Mouse (Mus musculus) mature B cell (primary cell): ENCODE results near the gene Kpna7.
"Not testable (repeated sequence)": the region's sequence is repeated elsewhere in the genome, so short reads cannot be mapped to it uniquely, and the experiment has no call there.

ENCODE experiments used
- in situ Hi-C: fragments of 300-500 bp; cut with MboI; formaldehyde crosslinking; loops from 2 replicates; pipeline ENCODE4 v1.14.3; 2019

Gene Kpna7

DNA sequence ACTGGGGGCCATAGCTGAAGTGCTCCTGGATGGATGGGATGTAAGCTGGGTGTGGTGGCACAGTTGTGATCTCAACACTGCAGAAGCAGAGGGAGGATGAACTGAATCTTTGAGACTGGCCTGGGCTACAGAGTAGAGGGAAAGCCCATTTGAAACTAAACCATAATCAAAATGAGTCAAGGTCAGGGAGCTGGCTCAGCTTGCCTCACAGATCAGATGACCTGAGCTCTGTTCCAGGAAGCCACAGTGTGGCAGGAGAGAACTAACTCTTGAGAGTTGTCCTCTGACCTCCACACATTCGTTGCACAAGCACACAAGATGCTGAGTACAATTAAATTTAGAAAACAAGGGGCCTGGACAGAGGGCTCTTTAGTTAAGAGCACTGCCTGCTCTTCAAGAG, 63.6 kb downstream of the Kpna7 start:
- in situ Hi-C loops: not testable (repeated sequence)

GRCm38 (mm10) chr5:145016761-145017160, 67.1 kb downstream of the Kpna7 start:
- in situ Hi-C loops: not testable (repeated sequence)

GRCm38 (mm10) chr5:145014278-145014677, 69.6 kb downstream of the Kpna7 start:
- in situ Hi-C loops: no loop called here

DNA sequence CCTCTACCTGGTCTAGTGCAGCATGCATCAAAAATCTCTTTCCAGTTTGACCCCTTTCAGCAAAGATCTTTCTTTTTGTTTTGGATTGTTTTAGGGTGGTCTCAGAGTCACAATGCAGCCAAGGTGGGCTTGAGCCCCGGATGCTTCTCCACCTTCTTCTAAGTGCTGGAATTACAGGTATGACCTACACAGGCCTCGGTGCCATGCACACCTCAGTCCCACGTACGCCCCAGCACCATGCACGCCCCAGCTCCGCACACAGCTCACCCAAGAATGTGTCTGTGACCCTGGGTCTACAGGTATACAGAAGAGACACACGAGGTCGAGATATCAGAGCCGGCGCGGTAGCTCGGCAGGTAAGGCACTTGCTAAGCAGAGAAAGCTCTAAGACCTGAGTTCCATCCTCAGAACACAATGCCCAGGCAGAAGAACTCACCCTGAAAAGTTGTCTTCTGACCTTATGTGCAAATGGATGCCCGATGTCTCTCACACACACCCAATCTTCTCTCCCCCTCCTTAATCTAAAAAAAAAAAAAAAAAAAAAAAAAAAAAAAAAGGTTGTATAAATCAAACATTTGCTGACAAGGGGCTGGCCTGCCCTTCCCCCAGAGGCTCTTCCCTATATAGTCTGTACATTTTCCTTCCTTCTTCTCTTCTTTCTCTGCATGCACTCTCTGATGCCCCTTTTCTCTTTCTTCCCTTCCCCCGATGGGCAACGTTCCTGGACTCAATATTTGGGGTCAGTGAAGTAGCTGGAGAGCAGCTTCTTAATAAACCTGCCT, 74.8 kb downstream of the Kpna7 start:
- in situ Hi-C loops: no loop called here

- in situ Hi-C loops: no loop called here
Measured at GRCm38 (mm10) chr5:145005596-145005995, 78.2 kb downstream of the Kpna7 start.

DNA sequence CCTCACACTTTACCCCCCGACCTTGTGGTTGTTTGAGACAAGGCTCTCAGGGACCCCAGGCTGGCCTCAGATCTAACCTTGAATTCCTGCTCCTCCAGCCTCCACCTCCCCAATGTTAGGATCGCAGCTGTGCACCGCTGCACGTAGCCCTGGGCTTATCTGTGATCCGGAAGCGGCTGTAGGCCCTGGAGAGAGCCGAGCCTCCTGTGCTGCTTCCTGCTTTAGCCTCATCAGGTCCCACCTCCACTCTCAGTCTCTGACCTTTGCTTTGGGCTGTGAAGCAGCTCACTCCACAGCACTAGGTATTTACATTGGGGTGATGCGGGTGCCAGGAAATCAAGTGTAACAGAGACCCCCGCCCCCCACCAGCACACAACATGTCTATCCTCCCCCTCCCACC, 79.3 kb downstream of the Kpna7 start:
- in situ Hi-C loops: no loop called here

- in situ Hi-C loops: no loop called here
Measured at GRCm38 (mm10) chr5:145003362-145003761, 80.5 kb downstream of the Kpna7 start.

GRCm38 (mm10) chr5:144998491-144998890, 85.3 kb downstream of the Kpna7 start:
- in situ Hi-C loops: no loop called here

DNA sequence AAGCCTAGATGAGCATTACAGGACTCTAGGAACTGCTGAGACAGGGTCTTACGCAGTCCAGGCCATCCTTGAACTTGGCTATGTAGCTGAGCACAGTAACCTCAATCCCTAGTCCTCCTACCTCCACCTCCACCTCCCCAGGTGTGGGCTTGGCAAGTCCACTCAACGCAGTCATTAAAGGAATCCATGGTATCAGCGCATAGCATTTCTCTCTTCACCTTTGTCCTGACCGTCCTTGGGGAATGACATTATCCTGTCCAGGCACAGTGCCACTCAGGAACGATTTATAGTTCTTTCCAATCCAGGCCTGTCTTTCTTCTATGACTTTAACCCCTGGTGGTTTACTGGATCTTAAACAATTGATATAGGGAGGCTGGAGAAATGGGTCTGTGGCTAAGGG, 93.3 kb downstream of the Kpna7 start:
- in situ Hi-C loops: no loop called here

DNA sequence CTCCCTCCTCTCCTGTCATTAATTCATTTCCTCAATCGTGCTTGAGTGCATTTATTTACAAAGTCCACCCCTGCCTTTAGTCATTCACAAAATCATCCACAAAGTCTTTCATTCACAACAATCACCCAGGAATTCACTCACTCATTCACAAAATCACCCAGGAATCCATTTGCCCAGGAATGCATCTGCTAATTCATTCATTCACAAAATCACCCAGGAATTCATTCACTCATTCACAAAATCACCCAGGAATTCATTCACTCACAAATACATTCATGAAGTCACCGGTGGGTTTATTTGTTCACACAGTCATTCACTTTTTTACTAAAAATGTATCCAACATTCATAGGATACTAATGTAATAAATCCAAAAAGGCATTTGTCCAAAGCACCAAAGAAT, 93.8 kb downstream of the Kpna7 start:
- in situ Hi-C loops: no loop called here

DNA sequence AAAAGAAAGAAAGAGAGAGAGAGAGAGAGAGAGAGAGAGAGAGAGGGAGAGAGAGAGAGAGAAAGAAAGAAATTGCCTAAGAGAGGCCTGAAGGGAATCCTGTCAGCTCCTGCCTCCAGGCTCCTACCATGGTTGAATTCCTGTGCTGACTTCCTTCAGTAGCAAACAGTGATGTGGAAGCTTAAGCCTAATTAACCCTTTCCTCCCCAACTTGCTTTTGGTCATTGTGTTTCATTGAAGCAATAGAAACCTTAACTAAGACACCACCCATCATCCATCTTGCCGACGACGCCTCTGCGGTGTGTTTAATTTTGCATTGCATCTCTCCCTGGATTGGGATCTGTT, 94.8 kb downstream of the Kpna7 start:
- in situ Hi-C loops: no loop called here

GRCm38 (mm10) chr5:144988340-144989060, 95.3 kb downstream of the Kpna7 start:
- in situ Hi-C loops: no loop called here

DNA sequence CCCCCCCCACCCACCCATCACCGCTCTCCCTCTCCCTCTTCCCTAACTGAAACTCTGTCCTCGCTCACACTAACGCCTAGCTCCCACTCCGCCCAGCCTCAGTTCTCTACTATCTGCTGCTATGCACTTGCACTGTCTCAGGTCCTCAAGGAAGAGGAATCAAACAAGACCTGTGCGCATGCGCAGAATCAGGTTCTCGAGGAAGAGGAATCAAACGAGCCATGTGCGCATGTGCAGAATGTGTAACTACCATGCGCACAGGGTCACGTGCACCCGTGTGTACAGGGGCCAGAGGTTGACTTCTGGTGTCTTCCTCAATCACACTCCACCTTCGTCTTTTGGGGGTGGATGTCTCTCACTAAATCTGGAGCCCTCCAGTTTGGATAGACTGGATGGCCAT, 96.3 kb downstream of the Kpna7 start:
- in situ Hi-C loops: no loop called here

DNA sequence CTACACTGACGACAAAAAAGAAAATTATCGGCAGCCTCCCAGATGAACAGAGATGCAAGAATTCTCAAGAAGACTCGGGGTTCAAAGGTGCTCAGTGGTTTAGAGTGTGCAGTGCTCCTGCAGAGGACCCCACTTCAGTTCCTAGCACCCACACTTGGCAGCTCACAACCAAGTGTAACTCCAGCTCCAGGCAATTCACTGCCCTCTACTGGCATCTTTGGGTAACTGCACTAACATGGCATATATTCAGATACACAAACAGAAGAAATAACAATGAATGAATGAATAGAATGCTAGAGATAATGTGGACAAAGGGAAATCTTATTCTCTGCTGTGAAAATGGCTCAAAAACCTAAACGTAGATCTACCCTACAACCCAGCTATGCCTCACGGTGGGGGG, 99.0 kb downstream of the Kpna7 start:
- in situ Hi-C loops: no loop called here

DNA sequence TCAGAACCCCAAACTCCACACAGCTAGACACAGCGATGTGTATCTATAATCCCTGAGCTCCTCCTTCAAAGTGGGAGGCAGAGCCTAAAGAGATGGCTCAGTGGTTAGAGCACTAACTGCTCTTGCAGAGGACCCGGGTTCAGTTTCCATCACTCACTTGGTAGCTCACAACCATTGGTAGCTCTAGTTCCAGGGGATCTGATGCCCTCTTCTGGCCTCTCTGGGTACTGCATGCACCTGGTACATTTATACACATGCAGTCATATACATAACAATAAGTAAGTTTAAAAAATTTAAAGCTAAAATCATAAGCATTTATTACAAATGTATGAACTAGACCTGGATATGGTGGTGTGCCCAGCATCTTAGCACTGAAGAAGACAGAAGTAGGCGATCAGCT, 100.6 kb downstream of the Kpna7 start:
- in situ Hi-C loops: no loop called here

DNA sequence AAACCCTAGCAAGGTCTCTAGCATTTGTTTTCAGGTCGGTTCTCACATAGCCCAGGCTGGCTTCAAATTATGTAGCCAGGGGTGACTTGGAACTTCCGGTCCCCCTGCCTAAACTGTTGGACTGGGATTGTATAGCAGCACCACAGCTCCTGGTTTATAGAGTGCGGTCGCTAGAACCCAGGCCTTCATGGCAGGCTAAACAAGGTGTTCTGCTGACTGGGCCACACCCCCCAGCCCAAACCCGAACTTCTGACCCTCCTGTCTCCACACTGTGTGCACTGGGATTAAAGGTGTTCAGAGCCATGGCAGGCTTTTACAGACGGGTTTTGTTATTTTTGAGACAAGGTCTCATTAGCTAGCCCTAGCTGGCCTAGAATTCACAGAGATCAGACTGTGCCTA, 104.7 kb downstream of the Kpna7 start:
- in situ Hi-C loops: no loop called here

DNA sequence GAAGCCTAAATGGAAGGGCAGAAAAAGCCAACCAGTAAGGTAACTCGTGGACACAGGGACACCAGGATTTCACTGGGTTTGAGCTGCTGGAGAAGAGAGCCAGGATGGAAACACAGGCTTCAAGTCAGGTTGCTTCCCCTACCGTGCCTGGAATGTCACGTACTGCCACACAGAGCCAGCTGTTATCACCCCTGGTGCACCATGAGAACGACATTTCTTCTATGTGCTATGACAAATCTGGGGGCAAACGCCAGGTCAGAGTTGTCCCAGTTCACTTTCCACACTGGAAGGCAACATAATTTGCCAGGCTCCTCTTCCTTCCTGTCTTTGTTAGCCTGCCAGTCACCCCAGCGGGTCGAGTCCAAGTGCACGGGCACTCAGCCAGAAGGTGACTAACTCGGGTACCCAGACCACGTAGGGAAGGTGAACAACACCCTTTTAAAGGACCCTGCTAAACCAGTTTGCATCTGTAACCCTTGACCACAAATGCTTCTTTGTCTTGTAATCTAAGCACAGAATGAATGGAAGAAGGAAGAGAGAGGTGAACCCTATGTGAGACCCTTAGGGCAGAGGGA, 105.2 kb downstream of the Kpna7 start:
- in situ Hi-C loops: no loop called here

GRCm38 (mm10) chr5:144971266-144971665, 112.6 kb downstream of the Kpna7 start:
- in situ Hi-C loops: no loop called here

GRCm38 (mm10) chr5:144965639-144966351, 118.0 kb downstream of the Kpna7 start, which contains the start of gene Smurf1:
Smurf1 (minus strand) TSS chr5:144965847.
- in situ Hi-C loops: no loop called here

DNA sequence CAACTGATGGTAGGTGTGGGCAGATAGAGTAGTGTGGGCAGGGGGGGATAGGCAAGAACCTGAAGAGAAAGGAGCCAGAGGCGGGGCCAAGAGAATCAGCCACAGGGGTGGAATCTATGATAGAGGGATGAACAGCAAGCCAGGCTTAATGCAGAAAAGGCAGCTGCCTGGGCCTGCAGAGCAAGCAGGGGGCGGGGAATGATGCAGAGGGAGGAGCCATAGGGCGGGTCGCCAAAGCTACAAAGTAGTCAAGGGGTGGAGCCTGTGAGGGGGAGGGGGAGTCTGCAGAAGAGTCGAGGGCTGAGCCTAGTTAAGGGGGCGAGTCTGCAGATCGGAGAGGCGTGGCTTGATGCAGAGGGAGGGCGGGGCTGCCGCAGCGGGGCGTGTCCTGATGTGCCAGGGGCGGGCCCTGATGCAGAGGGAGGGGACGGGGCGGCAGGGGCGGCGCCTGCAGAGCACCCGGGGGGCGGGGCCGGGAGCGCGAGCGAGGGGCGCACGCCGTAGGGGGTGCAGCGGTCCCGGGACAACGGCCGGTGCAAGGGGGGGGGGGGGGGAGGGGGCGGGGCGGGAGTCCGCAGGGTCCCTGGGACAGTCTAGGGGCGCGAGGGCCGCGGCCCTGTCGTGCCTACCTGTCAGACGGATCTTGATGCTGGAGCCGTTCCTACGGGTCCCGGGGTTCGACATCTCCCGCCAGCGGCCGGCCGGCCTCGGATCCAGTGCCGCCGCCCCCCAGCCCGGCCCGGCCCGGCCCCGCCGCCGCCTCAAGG, 118.8 kb downstream of the Kpna7 start:
- in situ Hi-C loops: no loop called here

GRCm38 (mm10) chr5:144964465-144964864, 119.4 kb downstream of the Kpna7 start:
- in situ Hi-C loops: no loop called here

- in situ Hi-C loops: no loop called here
Measured at GRCm38 (mm10) chr5:144963817-144964261, 120.0 kb downstream of the Kpna7 start.
